Mouse (Mus musculus): ENCODE data around the gene Rsc1a1.

Rsc1a1 gene

GRCm38 (mm10) chr4:141651944-141652343 is 33.5 kb downstream of the Rsc1a1 start:
- no peak for DNase-seq

GRCm38 (mm10) chr4:141651286-141651685 is 34.1 kb downstream of the Rsc1a1 start:
- DNase-seq = no peak

- no peak for DNase-seq
Observed at GRCm38 (mm10) chr4:141649244-141649643, 36.2 kb downstream of the Rsc1a1 start.

DNA sequence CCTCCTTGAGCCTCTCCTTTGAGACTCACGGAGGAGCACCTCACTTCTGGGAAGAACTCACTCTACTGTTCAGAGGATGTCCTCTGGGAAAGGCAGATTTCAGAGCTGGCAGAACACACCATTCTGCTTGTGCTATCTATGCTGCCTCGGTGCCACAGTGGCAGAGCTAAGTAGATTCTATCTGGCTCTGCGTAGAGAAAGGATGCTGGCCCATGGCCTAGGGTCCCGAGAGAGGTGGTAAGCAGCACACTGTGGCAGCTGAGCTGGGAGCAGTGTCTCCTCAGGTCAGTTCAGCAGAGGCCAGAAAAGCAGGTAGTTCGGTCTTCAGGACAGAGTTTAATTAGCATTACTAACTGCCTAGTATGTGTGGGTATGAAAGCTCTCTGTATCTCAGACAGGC is 37.1 kb downstream of the Rsc1a1 start:
- DNase-seq = no peak

GRCm38 (mm10) chr4:141647187-141647586 is 38.2 kb downstream of the Rsc1a1 start:
- no peak for DNase-seq

- no peak for DNase-seq
Observed at GRCm38 (mm10) chr4:141645988-141646387, 39.4 kb downstream of the Rsc1a1 start.

- peak; percentile 79 for DNase-seq
Observed at GRCm38 (mm10) chr4:141643118-141643855, 42.1 kb downstream of the Rsc1a1 start.

- peak; percentile 66 for DNase-seq
Observed at GRCm38 (mm10) chr4:141641961-141642811, 43.2 kb downstream of the Rsc1a1 start.

GRCm38 (mm10) chr4:141641353-141641771 is 44.0 kb downstream of the Rsc1a1 start:
- DNase-seq = peak; percentile 82

GRCm38 (mm10) chr4:141639474-141639873 is 45.9 kb downstream of the Rsc1a1 start:
- no peak for DNase-seq

- DNase-seq = peak; percentile 75
Observed at GRCm38 (mm10) chr4:141636693-141637092, 48.7 kb downstream of the Rsc1a1 start.

DNA sequence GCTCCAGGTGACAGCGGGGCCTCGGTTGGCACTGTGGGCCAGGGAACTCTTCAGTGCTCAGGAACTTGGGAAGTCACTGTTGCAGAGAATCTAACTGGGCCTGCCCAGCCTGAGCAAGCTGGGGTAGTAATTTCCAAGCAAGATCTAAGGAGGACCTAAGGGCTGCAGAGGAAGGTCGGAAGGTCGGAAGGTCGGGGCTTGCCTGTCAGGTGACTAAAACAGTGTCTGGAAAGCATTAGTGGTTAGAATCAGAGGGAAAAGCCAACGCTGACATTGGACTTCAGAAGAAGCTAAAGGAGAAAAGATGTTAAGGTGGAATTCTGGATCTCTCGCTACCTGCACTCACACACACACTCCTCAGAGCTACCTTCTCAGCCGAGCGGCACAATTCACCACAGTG is 49.4 kb downstream of the Rsc1a1 start:
- no peak for DNase-seq
